Mouse (Mus musculus): ENCODE data around the gene Zfp12. TPM values are rescaled to one million over a fixed set of nuclear protein-coding genes. Genes with fewer than 3 reads are reported as not detected.

Zfp12 gene
- total and polyA plus RNA-seq, 3 experiments: 12.8 to 18.8 (median 13.1) TPM

DNA sequence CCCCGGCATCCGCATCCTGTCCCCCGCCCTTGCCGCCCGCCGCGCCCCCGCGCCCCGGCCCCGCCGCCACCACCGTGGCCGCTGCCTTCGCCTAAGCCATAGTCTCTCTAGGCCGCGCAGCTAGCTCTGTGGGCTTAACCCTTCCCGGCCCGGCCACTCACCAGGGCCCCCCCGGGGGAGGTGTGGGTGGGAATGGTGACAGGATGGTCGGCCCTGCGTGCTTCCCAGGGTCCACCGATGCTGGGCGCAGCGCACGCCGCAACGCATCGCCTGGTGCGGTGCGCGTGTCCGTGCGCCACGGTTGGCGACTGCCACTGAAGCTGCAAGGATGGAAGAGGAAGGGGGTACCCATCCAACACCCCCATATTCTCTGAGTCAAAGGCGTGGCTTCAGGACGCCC is 58.4 kb downstream of the Zfp12 start, which contains the start of gene Zfp853:
TSS of gene Zfp853 (minus strand) at position 220 of the 400 bp plus-strand sequence.
- no peaks in the 10 kb centered on the region; a peak in 1 of 4 replicates for H3K4me1 ChIP-seq (ENCODE audit: control insufficient read depth in 1 of 2, insufficient read depth in 2 of 2)
- no peaks in the 10 kb centered on the region for H3K27me3 ChIP-seq (replicated peaks)
- no peak within 1 kb of the TSS for H3K4me2 ChIP-seq (ENCODE audit: insufficient read depth, low read depth, poor library complexity, severe bottlenecking)
- no peak within 1 kb of the TSS for H3K27ac ChIP-seq (ENCODE audit: insufficient read depth, low read depth)
- no peak within 1 kb of the TSS for H3K4me3 ChIP-seq (replicated peaks in 1 of 3; ENCODE audit: low read depth in 2 of 3, low read length in 2 of 3, poor library complexity in 1 of 3)
- peaks cover 7% of the 10 kb centered on the region for H3K9me3 ChIP-seq (replicated peaks; ENCODE audit: low read length)
- H3K9ac ChIP-seq (ENCODE audit: insufficient read depth, low read depth): no peak within 1 kb of the TSS
- dilution Hi-C loops (cut with MboI; ENCODE audit: extremely low pct_ligation_motif_present, extremely low pct_unique_long_range_greater_than_20kb, low sequenced_read_pairs): no loop called here
- in situ Hi-C loops (cut with MboI; ENCODE audit: low pct_ligation_motif_present, low pct_unique_long_range_greater_than_20kb, low sequenced_read_pairs): loop anchor here (25.0 kb wide), 1 partner anchor 356 kb away; no protein-coding TSS in a partner anchor
- no peak for DNase-seq (ENCODE audit: extremely low read depth)
- H3K36me3 ChIP-seq (replicated peaks in 1 of 2; ENCODE audit: control insufficient read depth in 1 of 2, insufficient read depth in 1 of 2, low read length in 1 of 2): peaks cover 0 to 54% of the 10 kb centered on the region in 2 experiments
- H3K79me2 ChIP-seq (replicated peaks; ENCODE audit: control insufficient read depth, extremely low read depth, insufficient read depth, poor library complexity, severe bottlenecking): no peaks in the 10 kb centered on the region
- TF ChIP-seq NELFE (IDR thresholded peaks at IDR 0.05; ENCODE audit: low read depth, low read length) (no peak), MAZ (IDR thresholded peaks at IDR 0.05; ENCODE audit: low read depth, low read length) (no peak), EP300 (IDR thresholded peaks at IDR 0.05; ENCODE audit: low read length) (no peak), UBTF (IDR thresholded peaks at IDR 0.05; ENCODE audit: low read depth, low read length) (no peak), CTCF (conservative IDR thresholded peaks at IDR 0.05 in 1 of 2, IDR thresholded peaks at IDR 0.05 in 1 of 2; ENCODE audit: low read depth in 2 of 2, low read length in 2 of 2) (no peak), USF2 (conservative IDR thresholded peaks at IDR 0.05; ENCODE audit: low read depth, low read length) (no peak), IRF4 (IDR thresholded peaks at IDR 0.05; ENCODE audit: low read depth, low read length) (no peak), MAFK (IDR thresholded peaks at IDR 0.05; ENCODE audit: insufficient replicate concordance, low read length) (no peak), KAT2A (IDR thresholded peaks at IDR 0.05; ENCODE audit: insufficient replicate concordance, low read length) (no peak), ZNF384 (IDR thresholded peaks at IDR 0.05; ENCODE audit: low read depth, low read length) (no peak), CHD1 (IDR thresholded peaks at IDR 0.05; ENCODE audit: low read depth, low read length) (no peak), POLR2AphosphoS2 (IDR thresholded peaks at IDR 0.05; ENCODE audit: low read depth, low read length) (no peak), BHLHE40 (IDR thresholded peaks at IDR 0.05; ENCODE audit: low read depth, low read length) (no peak), GABPA (IDR thresholded peaks at IDR 0.05; ENCODE audit: insufficient replicate concordance, low read depth, low read length) (no peak), JUN (IDR thresholded peaks at IDR 0.05; ENCODE audit: insufficient read depth, low read depth, low read length) (no peak), CHD2 (IDR thresholded peaks at IDR 0.05; ENCODE audit: low read length) (no peak), MXI1 (IDR thresholded peaks at IDR 0.05; ENCODE audit: low read depth, low read length) (no peak), ZMIZ1 (IDR thresholded peaks at IDR 0.05; ENCODE audit: low read depth, low read length) (no peak)

DNA sequence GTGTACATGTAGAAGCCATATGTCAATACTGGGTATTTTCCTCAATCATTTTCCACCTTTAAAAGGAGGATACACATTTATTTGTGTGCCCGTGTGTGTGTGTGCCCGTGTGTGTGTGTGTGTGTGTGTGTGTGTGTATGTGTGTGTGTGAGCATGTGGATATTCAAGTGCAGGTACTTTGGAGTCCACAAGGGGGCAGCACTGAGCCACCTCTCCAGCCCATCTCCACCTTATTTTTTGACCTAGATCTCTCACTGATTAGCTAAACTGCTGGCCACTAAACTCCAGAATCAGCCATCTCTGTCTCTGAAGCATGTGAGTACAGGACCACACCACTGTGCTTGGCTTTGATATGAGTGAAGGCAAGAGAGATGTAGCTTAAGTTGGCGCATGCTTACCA is 59.9 kb downstream of the Zfp12 start:
- no peak for DNase-seq (ENCODE audit: extremely low read depth)
- Histone ChIP-seq H3K4me3 (replicated peaks in 1 of 3; ENCODE audit: low read depth in 2 of 3, low read length in 2 of 3, poor library complexity in 1 of 3) (no peak overlapping the region), H3K79me2 (replicated peaks; ENCODE audit: control insufficient read depth, extremely low read depth, insufficient read depth, poor library complexity, severe bottlenecking) (no peaks in the 10 kb centered on the region), H3K27me3 (replicated peaks) (no peaks in the 10 kb centered on the region), H3K4me2 (ENCODE audit: insufficient read depth, low read depth, poor library complexity, severe bottlenecking) (no peak overlapping the region), H3K9me3 (replicated peaks; ENCODE audit: low read length) (peaks cover 7% of the 10 kb centered on the region), H3K9ac (ENCODE audit: insufficient read depth, low read depth) (no peak overlapping the region), H3K36me3 (replicated peaks in 1 of 2; ENCODE audit: control insufficient read depth in 1 of 2, insufficient read depth in 1 of 2, low read length in 1 of 2) (peaks cover 4 to 56% of the 10 kb centered on the region in 2 experiments), H3K27ac (ENCODE audit: insufficient read depth, low read depth) (no peak overlapping the region), H3K4me1 (ENCODE audit: control insufficient read depth in 1 of 2, insufficient read depth in 2 of 2) (no peaks in the 10 kb centered on the region; a peak in 1 of 4 replicates)
- TF ChIP-seq USF1 (IDR thresholded peaks at IDR 0.05; ENCODE audit: low read depth, low read length) (no peak), CTCF (conservative IDR thresholded peaks at IDR 0.05 in 1 of 2, IDR thresholded peaks at IDR 0.05 in 1 of 2; ENCODE audit: low read depth in 2 of 2, low read length in 2 of 2) (peak in 1 of 2 experiments; percentile 36; a peak in 2 of 4 replicates)
- in situ Hi-C loops (cut with MboI; ENCODE audit: low pct_ligation_motif_present, low pct_unique_long_range_greater_than_20kb, low sequenced_read_pairs) (loop anchor here (25.0 kb wide), 1 partner anchor 358 kb away; no protein-coding TSS in a partner anchor), dilution Hi-C loops (cut with MboI; ENCODE audit: extremely low pct_ligation_motif_present, extremely low pct_unique_long_range_greater_than_20kb, low sequenced_read_pairs) (no loop called here)
